Mouse (Mus musculus): ENCODE measurements at regions not wholly inside any gene's neighbourhood (a gene's known extent, or its start where the extent isn't known, plus 50 kb on each side); places are given as distances from the start of the nearest gene placed in this dataset.

- peak; percentile 83 for DNase-seq (ENCODE audit: low read depth, low spot score)
Observed at GRCm38 (mm10) chr2:168842261-168842740, 74.6 kb upstream of the Sall4 start.

- peak; percentile 35 for DNase-seq (ENCODE audit: low read depth, low spot score)
Observed at GRCm38 (mm10) chr2:168841713-168842045, 73.9 kb upstream of the Sall4 start.

- peak; percentile 57 for DNase-seq (ENCODE audit: low read depth, low spot score)
Observed at GRCm38 (mm10) chr2:168840853-168841712, 73.3 kb upstream of the Sall4 start.

- DNase-seq (ENCODE audit: low read depth, low spot score), result peak; percentile 58
Observed at GRCm38 (mm10) chr2:168839811-168840655, 72.3 kb upstream of the Sall4 start.

GRCm38 (mm10) chr2:168839221-168839620 is 71.5 kb upstream of the Sall4 start:
- no peak for DNase-seq (ENCODE audit: low read depth, low spot score)

GRCm38 (mm10) chr2:168838681-168839080 is 70.9 kb upstream of the Sall4 start:
- peak; percentile 43 for DNase-seq (ENCODE audit: low read depth, low spot score)

- DNase-seq (ENCODE audit: low read depth, low spot score), result no peak
Observed at GRCm38 (mm10) chr2:168837951-168838570, 70.3 kb upstream of the Sall4 start.

- DNase-seq (ENCODE audit: low read depth, low spot score), result peak; percentile 62
Observed at GRCm38 (mm10) chr2:168834771-168835170, 67.0 kb upstream of the Sall4 start.

- no peak for DNase-seq (ENCODE audit: low read depth, low spot score)
Observed at GRCm38 (mm10) chr2:168831740-168832139, 64.0 kb upstream of the Sall4 start.

- peak; percentile 83 for DNase-seq (ENCODE audit: low read depth, low spot score)
Observed at GRCm38 (mm10) chr2:168820648-168821047, 52.9 kb upstream of the Sall4 start.
